Mouse (Mus musculus) layer of hippocampus, postnatal 25 days (tissue): ENCODE results near the gene Rhbdd2. TPM values are rescaled to one million over a fixed set of nuclear protein-coding genes. Genes with fewer than 3 reads are reported as not detected.

Experiments used
- DNase-seq, 2 experiments: peaks; one replicate each; pipeline ENCODE4 v3.0.0; 2022; ENCODE audit warnings: mixed read lengths in 2 of 2, low spot score in 1 of 2; ENCODE audit errors: extremely low spot score in 1 of 2
- total RNA-seq, 2 experiments: library from RNA; stranded (reverse); gene quantifications; 2 replicates each; pipeline ENCODE4 v1.2.3; 2021

Gene Rhbdd2
- total RNA-seq, 2 experiments from 2014 or later, result 80.1 to 81.0 TPM

GRCm38 (mm10) chr5:135643869-135644268, 11.5 kb downstream of the Rhbdd2 start:
- no peak for DNase-seq

- DNase-seq, result no peak
These were observed 12.9 kb downstream of the Rhbdd2 start for GRCm38 (mm10) chr5:135645330-135645729.

- no peak for DNase-seq
These were observed 13.6 kb downstream of the Rhbdd2 start for GRCm38 (mm10) chr5:135646038-135646437.

GRCm38 (mm10) chr5:135648461-135649308, 16.3 kb downstream of the Rhbdd2 start:
- no peak for DNase-seq

GRCm38 (mm10) chr5:135649309-135649633, 16.9 kb downstream of the Rhbdd2 start:
- DNase-seq, result no peak

GRCm38 (mm10) chr5:135651536-135651935, 19.1 kb downstream of the Rhbdd2 start:
- no peak for DNase-seq

- DNase-seq, result no peak
These were observed 20.8 kb downstream of the Rhbdd2 start for GRCm38 (mm10) chr5:135653209-135653608.

GRCm38 (mm10) chr5:135656046-135656445, 23.6 kb downstream of the Rhbdd2 start:
- DNase-seq, result no peak

GRCm38 (mm10) chr5:135657128-135657527, 24.7 kb downstream of the Rhbdd2 start:
- no peak for DNase-seq

- no peak for DNase-seq
These were observed 25.4 kb downstream of the Rhbdd2 start for GRCm38 (mm10) chr5:135657703-135658373.

- DNase-seq, result no peak
These were observed 27.5 kb downstream of the Rhbdd2 start for GRCm38 (mm10) chr5:135659956-135660355.

- no peak for DNase-seq
These were observed 28.1 kb downstream of the Rhbdd2 start for GRCm38 (mm10) chr5:135660535-135660934.

- no peak for DNase-seq
These were observed 34.5 kb downstream of the Rhbdd2 start for GRCm38 (mm10) chr5:135666890-135667289.

- no peak for DNase-seq
These were observed 35.7 kb downstream of the Rhbdd2 start for GRCm38 (mm10) chr5:135668071-135668470.

- DNase-seq, result no peak
These were observed 37.4 kb downstream of the Rhbdd2 start, which contains the start of gene Por for GRCm38 (mm10) chr5:135669741-135670275. Gene Por, plus strand, starts transcription at chr5:135670033.

GRCm38 (mm10) chr5:135670881-135671280, 38.5 kb downstream of the Rhbdd2 start:
- no peak for DNase-seq

GRCm38 (mm10) chr5:135672509-135672908, 40.1 kb downstream of the Rhbdd2 start:
- DNase-seq, result no peak

- DNase-seq, result no peak
These were observed 40.6 kb downstream of the Rhbdd2 start for GRCm38 (mm10) chr5:135672980-135673379.

- DNase-seq, result no peak
These were observed 41.9 kb downstream of the Rhbdd2 start for GRCm38 (mm10) chr5:135674349-135674775.

- peak; percentile 38 to 57 for DNase-seq
These were observed 42.4 kb downstream of the Rhbdd2 start for GRCm38 (mm10) chr5:135674821-135675220.

GRCm38 (mm10) chr5:135676696-135677095, 44.3 kb downstream of the Rhbdd2 start:
- DNase-seq, result no peak
